Mouse (Mus musculus) myocyte (in vitro differentiated cells): ENCODE data around the gene Cacna1d. TPM values are rescaled to one million over a fixed set of nuclear protein-coding genes. Genes with fewer than 3 reads are reported as not detected.

Experiments
- H3K27me3 ChIP-seq: one replicate; pipeline ENCODE4 v1.6.1; 2011; ENCODE audit not compliant: control insufficient read depth, insufficient read depth, insufficient read length
- H3K36me3 ChIP-seq: one replicate; pipeline ENCODE4 v1.6.1; 2011; ENCODE audit not compliant: control insufficient read depth, insufficient read depth
- H3K4me2 ChIP-seq: one replicate; pipeline ENCODE4 v1.6.1; 2011; ENCODE audit warnings: low read depth, control low read depth
- H3K4me3 ChIP-seq: one replicate; pipeline ENCODE4 v1.5.1; 2011; ENCODE audit warnings: mild to moderate bottlenecking, control low read depth, moderate library complexity
- H3K79me2 ChIP-seq: one replicate; pipeline ENCODE4 v1.6.1; 2011; ENCODE audit not compliant: control insufficient read depth, insufficient read depth
- H3ac ChIP-seq: one replicate; pipeline ENCODE4 v1.6.1; 2011; ENCODE audit not compliant: control insufficient read depth, insufficient read length
- CEBPB ChIP-seq: IDR thresholded peaks from 2 replicates; pipeline ENCODE4 v1.6.1; 2011; ENCODE audit warnings: mild to moderate bottlenecking, moderate library complexity; ENCODE audit not compliant: poor library complexity, insufficient read depth, severe bottlenecking
- E2F4 ChIP-seq: IDR thresholded peaks from one replicate; pipeline ENCODE4 v1.6.1; 2011; ENCODE audit warnings: mild to moderate bottlenecking, control low read depth, moderate library complexity; ENCODE audit not compliant: insufficient read depth
- MAX ChIP-seq: IDR thresholded peaks from one replicate; pipeline ENCODE4 v1.6.1; 2011; ENCODE audit warnings: low read depth, mild to moderate bottlenecking, control low read depth
- MYOD1 ChIP-seq, 3 experiments: IDR thresholded peaks; one replicate each; pipeline ENCODE4 v1.6.1; 2011; ENCODE audit warnings: control low read depth in 2 of 3, low read depth in 2 of 3, mild to moderate bottlenecking in 2 of 3, moderate library complexity in 1 of 3; ENCODE audit not compliant: insufficient read length in 2 of 3, control insufficient read depth in 1 of 3
- MYOG ChIP-seq, 3 experiments: IDR thresholded peaks; one replicate each; pipeline ENCODE4 v1.6.1; 2011; ENCODE audit warnings: control low read depth in 2 of 3, low read depth in 2 of 3, mild to moderate bottlenecking in 2 of 3; ENCODE audit not compliant: insufficient read length in 2 of 3, control insufficient read depth in 1 of 3, insufficient read depth in 1 of 3
- POLR2A ChIP-seq: IDR thresholded peaks from one replicate; pipeline ENCODE4 v1.6.1; 2011; ENCODE audit warnings: low read depth, mild to moderate bottlenecking, control low read depth, moderate library complexity; ENCODE audit not compliant: insufficient read length
- POLR2AphosphoS2 ChIP-seq: IDR thresholded peaks from one replicate; pipeline ENCODE4 v1.6.1; 2011; ENCODE audit warnings: low read depth, control low read depth; ENCODE audit not compliant: insufficient read length
- REST ChIP-seq: IDR thresholded peaks from one replicate; pipeline ENCODE4 v1.6.1; 2011; ENCODE audit warnings: mild to moderate bottlenecking, control low read depth, moderate library complexity; ENCODE audit not compliant: insufficient read depth, insufficient read length
- SRF ChIP-seq: IDR thresholded peaks from one replicate; pipeline ENCODE4 v1.6.1; 2011; ENCODE audit warnings: low read depth; ENCODE audit not compliant: control insufficient read depth, insufficient read length
- TCF12 ChIP-seq: IDR thresholded peaks from one replicate; pipeline ENCODE4 v1.6.1; 2011; ENCODE audit warnings: mild to moderate bottlenecking, control low read depth; ENCODE audit not compliant: poor library complexity, insufficient read depth, severe bottlenecking
- TCF3 ChIP-seq: IDR thresholded peaks from one replicate; pipeline ENCODE4 v1.6.1; 2011; ENCODE audit warnings: low read depth, control low read depth; ENCODE audit not compliant: insufficient read length
- USF1 ChIP-seq: IDR thresholded peaks from one replicate; pipeline ENCODE4 v1.6.1; 2011; ENCODE audit warnings: low read depth, mild to moderate bottlenecking, control low read depth, moderate library complexity
- polyA plus RNA-seq: library from polyadenylated mRNA; unstranded; fragments of >200 nt; fragmentation: generic; extraction: Trizol; gene quantifications from one replicate; pipeline ENCODE4 v1.2.1, GENCODE M21; 2012; ENCODE audit warnings: missing spikeins

The Cacna1d gene
- polyA plus RNA-seq, 1 experiment, result not detected

DNA sequence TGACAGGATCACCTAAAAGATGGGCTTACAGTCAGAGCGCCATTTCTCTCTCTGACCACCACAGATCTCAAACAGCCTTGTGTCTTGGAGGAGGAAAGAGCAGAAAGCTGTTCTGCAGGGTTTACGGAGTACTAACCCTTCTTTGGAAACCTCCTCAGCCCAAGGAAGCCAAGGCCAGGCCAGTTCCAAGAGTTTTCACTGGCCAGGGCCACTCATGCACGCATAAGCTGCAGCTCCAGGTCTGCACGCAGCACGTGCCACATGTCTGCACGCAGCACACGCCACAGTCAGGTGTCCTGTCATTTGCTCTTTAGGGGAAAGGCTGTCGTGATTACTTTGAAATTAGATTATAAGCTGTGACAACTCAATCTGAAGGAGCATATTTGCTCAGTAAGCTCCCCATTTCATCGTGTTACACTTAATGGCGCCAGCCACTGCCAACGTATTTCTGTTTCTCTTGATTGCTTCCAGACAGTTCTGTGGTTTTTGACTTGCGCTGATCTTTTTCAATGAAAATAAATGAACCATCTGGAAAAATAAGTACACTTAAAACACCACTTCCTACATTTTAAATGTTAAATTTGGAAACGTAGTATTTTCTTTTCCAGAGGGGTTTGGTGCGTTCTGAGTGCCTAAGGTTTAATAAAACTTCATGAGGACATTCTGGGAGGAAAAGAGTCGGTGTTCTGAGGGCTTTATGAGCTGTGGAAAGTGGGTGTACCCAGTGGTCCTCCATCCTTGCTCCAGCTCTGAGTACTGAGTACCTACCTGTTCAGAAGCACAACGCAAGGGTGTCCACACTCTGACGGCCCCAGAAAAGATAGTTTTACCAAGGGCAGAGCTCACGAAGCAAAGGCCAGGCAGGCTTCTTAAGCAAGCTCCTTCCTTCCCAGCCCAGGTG lies 308.4 kb downstream of the Cacna1d start:
- H3K4me2 ChIP-seq, result no peak overlapping the region
- H3K36me3 ChIP-seq, result no peaks in the 10 kb centered on the region
- H3K79me2 ChIP-seq, result no peaks in the 10 kb centered on the region
- no peak overlapping the region for H3ac ChIP-seq
- H3K4me3 ChIP-seq, result no peak overlapping the region
- TF ChIP-seq MYOG (IDR thresholded peaks at IDR 0.05; ENCODE audit: control insufficient read depth in 1 of 3, insufficient read depth in 1 of 3, insufficient read length in 2 of 3, low read depth in 2 of 3) (no peak), POLR2AphosphoS2 (no peak), REST (no peak), TCF3 (no peak), POLR2A (no peak), MYOD1 (IDR thresholded peaks at IDR 0.05; ENCODE audit: control insufficient read depth in 1 of 3, insufficient read length in 2 of 3, low read depth in 2 of 3) (no peak), TCF12 (no peak), USF1 (no peak), CEBPB (no peak), SRF (no peak), E2F4 (no peak)
- H3K27me3 ChIP-seq, result peaks cover 11% of the 10 kb centered on the region

DNA sequence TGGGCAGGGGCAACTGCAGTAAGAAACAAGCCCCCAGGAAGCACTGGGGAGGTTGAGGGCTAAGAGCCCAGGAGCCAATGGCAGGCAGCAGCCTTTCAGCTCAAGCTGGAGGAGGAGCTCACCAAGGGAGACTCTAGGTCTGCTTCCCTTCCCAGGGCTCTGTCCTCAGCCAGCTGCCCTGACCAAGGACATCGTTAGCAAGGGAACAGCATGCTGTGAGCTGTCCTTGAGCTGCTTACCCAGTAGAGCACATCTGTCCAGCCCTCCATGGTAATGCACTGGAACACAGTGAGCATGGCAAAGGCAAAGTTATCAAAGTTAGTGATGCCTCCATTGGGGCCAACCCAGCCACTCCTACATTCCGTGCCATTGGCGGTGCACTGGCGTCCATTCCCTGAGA lies 312.9 kb downstream of the Cacna1d start:
- no peaks in the 10 kb centered on the region for H3K36me3 ChIP-seq
- no peaks in the 10 kb centered on the region for H3K79me2 ChIP-seq
- no peak overlapping the region for H3ac ChIP-seq
- H3K4me2 ChIP-seq, result no peak overlapping the region
- TF ChIP-seq REST (no peak), SRF (no peak), E2F4 (no peak), TCF3 (no peak), CEBPB (no peak), POLR2A (no peak), POLR2AphosphoS2 (no peak), MYOD1 (IDR thresholded peaks at IDR 0.05; ENCODE audit: control insufficient read depth in 1 of 3, insufficient read length in 2 of 3, low read depth in 2 of 3) (no peak), MAX (no peak), USF1 (no peak), MYOG (IDR thresholded peaks at IDR 0.05; ENCODE audit: control insufficient read depth in 1 of 3, insufficient read depth in 1 of 3, insufficient read length in 2 of 3, low read depth in 2 of 3) (no peak), TCF12 (no peak)
- no peak overlapping the region for H3K4me3 ChIP-seq
- H3K27me3 ChIP-seq, result peaks cover 2% of the 10 kb centered on the region

DNA sequence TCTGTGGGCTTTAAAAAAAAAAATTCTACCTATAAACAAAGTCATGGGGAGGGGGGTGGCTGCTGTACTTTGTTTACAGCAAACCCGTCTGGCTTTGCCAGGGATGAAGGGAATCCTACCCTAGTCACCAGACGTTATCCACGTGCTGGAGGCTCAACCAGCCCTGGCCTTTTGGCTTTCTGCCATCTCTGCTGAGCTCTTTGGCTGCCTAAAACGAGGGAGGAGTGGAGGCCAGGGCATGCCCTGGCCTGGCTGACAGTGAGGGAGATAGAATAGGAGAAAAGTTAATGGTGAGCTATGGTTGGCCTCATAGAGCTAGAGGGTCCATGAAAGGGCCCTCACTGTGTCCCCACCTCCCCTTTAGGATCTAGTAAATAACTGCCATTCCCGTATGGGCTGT lies 313.4 kb downstream of the Cacna1d start:
- H3K4me2 ChIP-seq, result no peak overlapping the region
- TF ChIP-seq TCF3 (no peak), SRF (no peak), MAX (no peak), POLR2A (no peak), USF1 (no peak), REST (no peak), CEBPB (no peak), MYOD1 (IDR thresholded peaks at IDR 0.05; ENCODE audit: control insufficient read depth in 1 of 3, insufficient read length in 2 of 3, low read depth in 2 of 3) (no peak), POLR2AphosphoS2 (no peak), E2F4 (no peak), TCF12 (no peak), MYOG (IDR thresholded peaks at IDR 0.05; ENCODE audit: control insufficient read depth in 1 of 3, insufficient read depth in 1 of 3, insufficient read length in 2 of 3, low read depth in 2 of 3) (no peak)
- H3K36me3 ChIP-seq, result no peaks in the 10 kb centered on the region
- no peak overlapping the region for H3K4me3 ChIP-seq
- H3K27me3 ChIP-seq, result no peaks in the 10 kb centered on the region
- no peak overlapping the region for H3ac ChIP-seq
- no peaks in the 10 kb centered on the region for H3K79me2 ChIP-seq

DNA sequence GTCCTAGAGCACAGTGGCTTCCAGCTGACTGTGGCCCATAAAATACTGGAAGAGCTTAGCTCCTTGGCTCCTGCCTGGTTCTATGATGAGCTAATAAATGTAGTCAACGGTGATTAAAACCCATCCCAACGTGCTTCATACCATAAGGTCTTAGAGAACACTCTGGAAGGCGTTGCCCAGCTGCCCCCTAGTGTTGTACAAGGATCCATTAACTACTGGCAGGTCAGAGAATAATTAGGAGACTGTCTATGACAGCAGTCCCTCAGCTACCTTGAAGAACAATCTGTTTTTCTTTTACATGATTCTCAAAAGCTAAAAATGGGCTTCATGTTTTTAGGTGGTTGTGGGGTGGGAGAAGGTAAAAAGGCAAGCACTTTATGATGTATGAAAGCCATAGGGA lies 315.9 kb downstream of the Cacna1d start:
- TF ChIP-seq SRF (no peak), POLR2AphosphoS2 (no peak), MAX (no peak), REST (no peak), USF1 (no peak), E2F4 (no peak), MYOD1 (IDR thresholded peaks at IDR 0.05; ENCODE audit: control insufficient read depth in 1 of 3, insufficient read length in 2 of 3, low read depth in 2 of 3) (no peak), TCF3 (no peak), POLR2A (no peak), MYOG (IDR thresholded peaks at IDR 0.05; ENCODE audit: control insufficient read depth in 1 of 3, insufficient read depth in 1 of 3, insufficient read length in 2 of 3, low read depth in 2 of 3) (no peak), CEBPB (no peak), TCF12 (no peak)
- H3K4me2 ChIP-seq, result no peak overlapping the region
- no peaks in the 10 kb centered on the region for H3K36me3 ChIP-seq
- H3ac ChIP-seq, result no peak overlapping the region
- H3K79me2 ChIP-seq, result no peaks in the 10 kb centered on the region
- no peak overlapping the region for H3K4me3 ChIP-seq
- no peaks in the 10 kb centered on the region for H3K27me3 ChIP-seq
